Mouse (Mus musculus): Measurements from ENCODE around the gene Cand1. TPM values are rescaled to one million over a fixed set of nuclear protein-coding genes. Genes with fewer than 3 reads are reported as not detected.

Gene Cand1
- polyA plus RNA-seq (2012; rRNA removed; ENCODE audit: low replicate concordance), result 37.9 and 69.3 TPM in 2 replicates

GRCm38 (mm10) chr10:119239969-119240721, at the start of gene Cand1:
Cand1 (minus strand) TSS chr10:119240055.

Other genes with a start within 250 kb of the Cand1 start
- gene Grip1, start 213.8 kb upstream of the Cand1 start, polyA plus RNA-seq (2012; rRNA removed; ENCODE audit: low replicate concordance), result 0.03 and 1.0 TPM in 2 replicates